Mouse (Mus musculus): Measurements from ENCODE around the gene C77080. TPM values are rescaled to one million over a fixed set of nuclear protein-coding genes. Genes with fewer than 3 reads are reported as not detected.

C77080 gene
- polyA plus RNA-seq, 1 experiment from 2014 or later: 9.6 TPM

DNA sequence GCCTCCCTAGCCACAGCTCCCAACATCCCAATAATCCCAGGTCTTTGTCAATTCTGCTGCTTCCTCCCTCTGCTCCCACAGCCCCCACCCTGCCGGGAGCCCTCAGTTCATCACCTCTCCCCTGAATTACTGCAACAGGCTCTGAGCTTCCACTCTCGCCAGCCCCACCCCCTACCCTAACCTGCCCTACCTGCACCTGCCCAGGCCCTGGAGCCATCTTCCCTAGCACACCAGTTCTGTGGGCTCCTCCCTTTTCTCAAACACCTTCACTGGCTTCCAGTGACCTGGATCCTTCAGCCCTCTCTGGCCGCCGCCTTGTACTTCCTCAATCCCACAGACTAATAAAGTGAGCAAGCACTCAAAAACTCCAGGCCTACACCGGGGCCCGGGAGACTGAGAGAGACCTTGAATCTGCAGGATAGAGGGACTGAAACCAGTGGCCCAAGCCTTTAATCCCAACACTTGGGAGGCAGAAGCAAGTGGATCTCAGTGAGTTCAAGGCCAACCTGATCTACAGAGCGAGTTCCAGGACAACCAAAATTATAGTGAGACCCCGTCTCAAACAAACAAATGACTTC, 24.9 kb downstream of the C77080 start:
- DNase-seq (ENCODE audit: low spot score) (peak; percentile 73), ATAC-seq (ENCODE audit: low FRiP score, low TSS enrichment) (peak; percentile 51)
- no peaks in the 10 kb centered on the region for H3K27me3 ChIP-seq (ENCODE audit: control insufficient read depth, insufficient read depth, low read length)
- no peak overlapping the region for H3K9ac ChIP-seq (ENCODE audit: low read length)
- H3K4me1 ChIP-seq (replicated peaks; ENCODE audit: control insufficient read depth, insufficient read depth): 0 out of 2 replicates have a peak, but pooled peaks cover 12% of the 10 kb centered on the region
- H3K27ac ChIP-seq (replicated peaks): peak overlapping the region; percentile 89
- 62% methylated on average over 8 of the region's 8 CpGs for WGBS
- H3K9me3 ChIP-seq (ENCODE audit: control insufficient read depth, low read length): no peaks in the 10 kb centered on the region
- no peak for TF ChIP-seq EP300 (optimal IDR thresholded peaks at IDR 0.05)
- no peak for TF ChIP-seq CTCF (IDR thresholded peaks at IDR 0.05; ENCODE audit: low read depth)
- H3K36me3 ChIP-seq (ENCODE audit: control insufficient read depth, insufficient read depth, low read length): no peaks in the 10 kb centered on the region
- H3K4me3 ChIP-seq (ENCODE audit: low read depth, low read length): 0 out of 2 replicates have a peak overlapping the region, but pooled peaks have one; percentile 1
- peak overlapping the region; percentile 38; the same call in 1 of the 2 replicates for H3K4me2 ChIP-seq (replicated peaks; ENCODE audit: low read depth)

DNA sequence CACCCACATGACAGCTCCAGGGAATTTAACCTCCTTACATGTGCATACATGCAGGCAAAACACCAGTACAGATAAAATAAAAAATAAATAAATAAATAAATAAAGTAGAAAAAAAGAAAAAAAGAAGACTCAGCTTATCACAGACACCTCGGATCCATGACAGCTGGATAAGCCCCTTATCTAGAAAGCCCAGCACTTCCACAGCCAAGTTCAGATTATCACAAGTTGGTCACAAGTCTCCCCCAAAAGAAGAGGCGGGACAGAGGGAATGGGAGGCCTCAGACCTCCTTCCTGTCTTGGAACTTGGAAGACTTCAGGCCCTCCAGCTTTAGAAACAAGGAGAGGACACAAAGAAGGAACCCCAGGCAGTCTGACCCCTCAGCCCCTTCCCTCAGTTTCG, 26.1 kb downstream of the C77080 start:
- no peak overlapping the region; the same call in 1 of the 2 replicates for H3K9ac ChIP-seq (ENCODE audit: low read length)
- peaks cover 15% of the 10 kb centered on the region; the same call in 1 of the 2 replicates for H3K4me1 ChIP-seq (replicated peaks; ENCODE audit: control insufficient read depth, insufficient read depth)
- no peak for TF ChIP-seq CTCF (IDR thresholded peaks at IDR 0.05; ENCODE audit: low read depth)
- TF ChIP-seq EP300 (optimal IDR thresholded peaks at IDR 0.05): no peak
- no peak for DNase-seq (ENCODE audit: low spot score)
- peak overlapping the region; percentile 89 for H3K27ac ChIP-seq (replicated peaks)
- no peaks in the 10 kb centered on the region for H3K27me3 ChIP-seq (ENCODE audit: control insufficient read depth, insufficient read depth, low read length)
- no peaks in the 10 kb centered on the region for H3K9me3 ChIP-seq (ENCODE audit: control insufficient read depth, low read length)
- no peak for ATAC-seq (ENCODE audit: low FRiP score, low TSS enrichment)
- H3K36me3 ChIP-seq (ENCODE audit: control insufficient read depth, insufficient read depth, low read length): no peaks in the 10 kb centered on the region
- H3K4me2 ChIP-seq (replicated peaks; ENCODE audit: low read depth): no peak overlapping the region
- 76% methylated on average over 3 of the region's 3 CpGs for WGBS
- no peak overlapping the region for H3K4me3 ChIP-seq (ENCODE audit: low read depth, low read length)

DNA sequence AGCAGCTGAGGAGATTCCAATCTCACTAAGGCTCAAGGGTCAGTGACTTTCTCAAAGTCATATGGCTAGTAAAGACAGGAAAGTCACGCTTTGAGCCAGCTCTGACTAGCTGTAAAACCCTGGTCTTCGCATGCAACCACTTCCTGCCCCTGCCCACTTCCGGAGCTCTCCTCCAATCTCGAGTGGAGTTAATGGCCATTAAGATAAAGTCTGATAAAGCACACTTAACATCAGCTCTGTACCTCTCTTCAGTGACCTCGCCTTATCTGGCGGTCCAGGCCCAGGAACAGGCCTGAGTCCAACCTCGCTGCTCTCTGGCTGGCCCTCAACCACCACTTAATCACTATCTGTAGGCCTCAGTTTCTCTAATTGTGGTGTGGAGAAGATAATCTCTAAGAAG, 26.7 kb downstream of the C77080 start:
- no peak for ATAC-seq (ENCODE audit: low FRiP score, low TSS enrichment)
- Histone ChIP-seq H3K4me1 (replicated peaks; ENCODE audit: control insufficient read depth, insufficient read depth) (peaks cover 15% of the 10 kb centered on the region; the same call in 1 of the 2 replicates), H3K9ac (ENCODE audit: low read length) (no peak overlapping the region), H3K27ac (replicated peaks) (peak overlapping the region; percentile 40; the same call in 1 of the 2 replicates), H3K9me3 (ENCODE audit: control insufficient read depth, low read length) (no peaks in the 10 kb centered on the region), H3K36me3 (ENCODE audit: control insufficient read depth, insufficient read depth, low read length) (no peaks in the 10 kb centered on the region), H3K4me2 (replicated peaks; ENCODE audit: low read depth) (no peak overlapping the region), H3K4me3 (ENCODE audit: low read depth, low read length) (no peak overlapping the region), H3K27me3 (ENCODE audit: control insufficient read depth, insufficient read depth, low read length) (no peaks in the 10 kb centered on the region)
- TF ChIP-seq EP300 (optimal IDR thresholded peaks at IDR 0.05): no peak
- TF ChIP-seq CTCF (IDR thresholded peaks at IDR 0.05; ENCODE audit: low read depth): no peak
- DNase-seq (ENCODE audit: low spot score): no peak
- WGBS: 42% methylated on average over 7 of the region's 7 CpGs

DNA sequence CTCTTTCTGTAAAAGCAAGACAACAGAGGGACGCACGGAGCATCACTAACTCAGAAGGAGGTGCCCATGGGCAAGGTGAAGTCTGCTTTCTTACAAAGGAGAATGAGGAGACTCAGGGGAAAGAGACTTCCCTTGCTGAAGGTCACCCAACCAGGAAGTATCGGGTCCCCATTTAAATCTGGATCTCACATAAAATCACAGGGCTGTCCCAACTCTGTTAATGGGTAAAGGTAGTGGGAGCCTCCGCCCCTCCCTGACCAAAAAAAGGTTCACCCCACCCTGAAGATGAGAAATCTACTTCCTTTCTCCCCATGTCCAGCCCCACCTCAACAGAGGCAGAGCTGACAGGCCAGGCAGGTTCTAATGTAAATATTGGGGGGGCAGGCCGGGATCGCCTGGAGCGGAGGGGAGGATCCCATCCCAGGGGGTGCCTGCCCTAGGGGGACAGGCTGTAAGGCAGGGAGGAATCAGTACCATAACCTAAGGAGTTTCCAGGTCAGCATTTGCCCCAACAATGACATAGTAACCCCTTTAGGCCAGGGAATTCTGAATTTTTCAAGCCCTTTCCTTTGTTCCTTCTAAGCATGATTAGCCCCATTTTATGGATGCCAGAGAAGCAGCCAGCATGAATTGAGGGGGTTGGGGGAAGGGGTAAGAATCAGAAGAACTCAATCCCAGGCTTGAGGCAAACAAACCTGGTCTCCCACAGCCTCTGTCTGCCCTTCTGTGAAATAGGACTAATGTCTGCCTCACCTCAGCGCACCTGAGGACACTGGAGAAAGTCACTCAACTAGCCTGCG, 28.4 kb downstream of the C77080 start:
- Histone ChIP-seq H3K4me2 (replicated peaks; ENCODE audit: low read depth) (peak overlapping the region; percentile 34), H3K4me1 (replicated peaks; ENCODE audit: control insufficient read depth, insufficient read depth) (peaks cover 15% of the 10 kb centered on the region; the same call in 1 of the 2 replicates)

DNA sequence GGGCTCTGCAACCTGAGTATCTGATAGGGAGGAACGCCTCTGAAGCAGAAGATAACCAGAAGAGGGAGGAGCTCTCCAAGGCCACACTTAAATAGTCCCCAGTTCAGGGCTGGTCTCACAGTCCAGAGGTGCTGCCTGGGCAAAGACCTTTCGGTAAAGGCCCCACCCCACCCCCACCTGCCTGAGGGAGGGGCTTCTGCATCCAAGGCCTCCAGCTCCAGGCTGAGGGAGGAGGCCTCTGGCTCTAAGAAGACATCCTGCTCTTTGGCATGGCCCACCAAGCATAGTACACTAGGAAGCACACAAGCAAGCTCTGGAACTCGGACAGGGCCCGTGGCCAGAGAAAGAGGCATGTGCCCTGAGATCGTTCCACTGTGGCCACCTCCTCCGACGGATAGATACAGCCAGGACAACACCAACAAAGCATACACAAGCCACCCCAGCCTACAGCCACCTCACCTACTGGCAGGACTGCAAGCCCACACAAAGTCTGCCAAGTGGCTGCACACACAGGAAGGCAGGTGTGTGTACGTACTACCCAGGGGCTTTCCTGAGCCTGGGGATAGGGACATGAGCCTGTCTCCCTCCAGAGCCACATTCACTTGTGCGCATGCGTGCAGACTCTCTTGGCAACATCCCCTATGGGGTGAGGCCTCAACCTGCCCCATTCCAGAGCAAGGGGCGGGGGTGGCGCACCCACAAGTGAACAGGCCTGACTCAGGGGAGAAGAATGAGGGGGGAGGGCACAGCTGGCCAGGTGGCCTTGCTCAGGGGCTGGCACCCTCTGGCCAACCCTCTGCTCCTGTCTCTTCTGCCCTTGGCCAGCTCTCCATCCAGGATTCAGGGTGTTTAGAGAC, 29.4 kb downstream of the C77080 start:
- 51% methylated on average over 12 of the region's 12 CpGs for WGBS
- H3K4me1 ChIP-seq (replicated peaks; ENCODE audit: control insufficient read depth, insufficient read depth): peaks cover 18% of the 10 kb centered on the region
- H3K9me3 ChIP-seq (ENCODE audit: control insufficient read depth, low read length): no peaks in the 10 kb centered on the region
- TF ChIP-seq CTCF (IDR thresholded peaks at IDR 0.05; ENCODE audit: low read depth): no peak
- no peak for TF ChIP-seq EP300 (optimal IDR thresholded peaks at IDR 0.05)
- H3K27me3 ChIP-seq (ENCODE audit: control insufficient read depth, insufficient read depth, low read length): no peaks in the 10 kb centered on the region
- DNase-seq (ENCODE audit: low spot score) (peak; percentile 91), ATAC-seq (ENCODE audit: low FRiP score, low TSS enrichment) (peak; percentile 70)
- peak overlapping the region; percentile 1; the same call in 1 of the 2 replicates for H3K4me3 ChIP-seq (ENCODE audit: low read depth, low read length)
- H3K27ac ChIP-seq (replicated peaks): peak overlapping the region; percentile 92
- H3K4me2 ChIP-seq (replicated peaks; ENCODE audit: low read depth): peak overlapping the region; percentile 34
- H3K36me3 ChIP-seq (ENCODE audit: control insufficient read depth, insufficient read depth, low read length): no peaks in the 10 kb centered on the region
- peak overlapping the region; percentile 27; the same call in 1 of the 2 replicates for H3K9ac ChIP-seq (ENCODE audit: low read length)

More for the DNA sequence above, 28.4 kb downstream of the C77080 start:
- WGBS: 63% methylated on average over 9 of the region's 9 CpGs
- TF ChIP-seq CTCF (IDR thresholded peaks at IDR 0.05; ENCODE audit: low read depth) (no peak), EP300 (optimal IDR thresholded peaks at IDR 0.05) (peak; percentile 91)
- Histone ChIP-seq H3K4me3 (ENCODE audit: low read depth, low read length) (no peak overlapping the region), H3K9ac (ENCODE audit: low read length) (peak overlapping the region; percentile 23; the same call in 1 of the 2 replicates), H3K27ac (replicated peaks) (peak overlapping the region; percentile 92), H3K36me3 (ENCODE audit: control insufficient read depth, insufficient read depth, low read length) (no peaks in the 10 kb centered on the region), H3K27me3 (ENCODE audit: control insufficient read depth, insufficient read depth, low read length) (no peaks in the 10 kb centered on the region), H3K9me3 (ENCODE audit: control insufficient read depth, low read length) (no peaks in the 10 kb centered on the region)
- DNase-seq (ENCODE audit: low spot score): peak; percentile 79
- peak; percentile 31 for ATAC-seq (ENCODE audit: low FRiP score, low TSS enrichment)
